Comparison of ENCODE assay signal across 8 mouse cellular contexts in the genomic region with DNA sequence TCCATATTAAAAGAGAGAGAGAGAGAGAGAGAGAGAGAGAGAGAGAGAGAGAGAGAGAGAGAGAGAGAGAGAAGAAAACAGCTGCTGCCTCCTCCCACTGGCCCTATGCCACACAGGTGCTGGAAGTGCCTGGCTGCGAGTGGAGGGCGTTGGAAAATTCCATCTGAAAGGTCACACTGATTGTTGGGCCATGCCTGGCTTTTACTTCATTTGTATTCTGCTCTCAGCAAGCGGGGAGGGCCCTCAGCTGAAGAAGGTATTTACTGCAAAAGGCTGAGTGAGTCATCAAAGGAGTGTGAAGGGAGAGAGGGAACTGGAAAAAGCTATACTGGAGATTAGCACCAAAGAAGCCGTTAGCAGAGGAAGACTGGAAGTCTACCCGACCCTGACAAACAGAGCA.
DNase-seq lines count a peak whose midpoint lies in the region; ATAC-seq and TF ChIP-seq lines count a peak whose summit lies in the region.

No protein-coding gene starts in this region.

- H3K27me3 ChIP-seq in CH12.LX (replicated peaks) = no peaks in the 10 kb centered on the region
- H3K27me3 ChIP-seq in midbrain, embryonic 12.5 days = no peaks in the 10 kb centered on the region

- no peak overlapping the region for H3K4me3 ChIP-seq in CH12.LX (replicated peaks in 1 of 3; ENCODE audit: low read depth in 2 of 3, low read length in 2 of 3, poor library complexity in 1 of 3)
- no peak overlapping the region for H3K4me3 ChIP-seq in midbrain, embryonic 12.5 days

- no peaks in the 10 kb centered on the region for H3K79me2 ChIP-seq in CH12.LX (replicated peaks; ENCODE audit: control insufficient read depth, extremely low read depth, insufficient read depth, poor library complexity, severe bottlenecking)

- peaks cover 4% of the 10 kb centered on the region for H3K9me3 ChIP-seq in CH12.LX (replicated peaks; ENCODE audit: low read length)
- no peaks in the 10 kb centered on the region for H3K9me3 ChIP-seq in midbrain, embryonic 12.5 days

- dilution Hi-C loops in CH12.LX (cut with MboI; ENCODE audit: extremely low pct_ligation_motif_present, extremely low pct_unique_long_range_greater_than_20kb, low sequenced_read_pairs) = no loop called here

- peaks cover 0 to 7% of the 10 kb centered on the region in 2 experiments; a peak in 2 of 4 replicates for H3K4me1 ChIP-seq in CH12.LX (ENCODE audit: control insufficient read depth in 1 of 2, insufficient read depth in 2 of 2)
- peaks cover 16% of the 10 kb centered on the region for H3K4me1 ChIP-seq in midbrain, embryonic 12.5 days

- TF ChIP-seq CTCF in CH12.LX (conservative IDR thresholded peaks at IDR 0.05 in 1 of 2, IDR thresholded peaks at IDR 0.05 in 1 of 2; ENCODE audit: low read depth in 2 of 2, low read length in 2 of 2) = no peak

- peak; percentile 52 for ATAC-seq in inflammation-experienced regulatory T-cells, adult 6 months
- no peak for ATAC-seq in midbrain, embryonic 12.5 days (ENCODE audit: low FRiP score, low read depth)
- ATAC-seq in cerebellum, adult (ENCODE audit: insufficient number of reproducible peaks, low FRiP score, low TSS enrichment) = no peak

- no peak for TF ChIP-seq EP300 in CH12.LX (IDR thresholded peaks at IDR 0.05; ENCODE audit: low read length)

- no peak overlapping the region for H3K4me2 ChIP-seq in CH12.LX (ENCODE audit: insufficient read depth, low read depth, poor library complexity, severe bottlenecking)
- H3K4me2 ChIP-seq in midbrain, embryonic 12.5 days (replicated peaks) = no peak overlapping the region

- intact Hi-C loops in heart, postnatal 10 days (cut with DNase I) = no loop called here
- intact Hi-C loops in heart, postnatal 25 days (cut with DNase I) = no loop called here

- no peak overlapping the region for H3K27ac ChIP-seq in CH12.LX (ENCODE audit: insufficient read depth, low read depth)
- H3K27ac ChIP-seq in midbrain, embryonic 12.5 days (replicated peaks) = 0 out of 2 replicates have a peak overlapping the region, but pooled peaks have one; percentile 25

- 23% methylated on average over 5 of the region's 5 CpGs for WGBS in midbrain, embryonic 12.5 days

- DNase-seq in heart, postnatal 10 days = peak; percentile 32 to 34
- DNase-seq in heart, postnatal 25 days (ENCODE audit: low spot score) = no peak
- DNase-seq in CH12.LX (ENCODE audit: extremely low read depth) = peak; percentile 31
- DNase-seq in thymus, postnatal 10 days (ENCODE audit: low spot score in 2 of 2) = no peak
- no peak for DNase-seq in cerebellum, postnatal 10 days

- no peaks in the 10 kb centered on the region for H3K36me3 ChIP-seq in CH12.LX (replicated peaks in 1 of 2; ENCODE audit: control insufficient read depth in 1 of 2, insufficient read depth in 1 of 2, low read length in 1 of 2)
- H3K36me3 ChIP-seq in midbrain, embryonic 12.5 days = no peaks in the 10 kb centered on the region

- in situ Hi-C loops in CH12.LX (cut with MboI; ENCODE audit: low pct_ligation_motif_present, low pct_unique_long_range_greater_than_20kb, low sequenced_read_pairs) = loop anchor here (25.0 kb wide), 1 partner anchor 323 kb away; the partner anchor contains the start of gene Wdr60

- no peak overlapping the region for H3K9ac ChIP-seq in CH12.LX (ENCODE audit: insufficient read depth, low read depth)
- H3K9ac ChIP-seq in midbrain, embryonic 12.5 days (replicated peaks) = no peak overlapping the region

- no peak for TF ChIP-seq RAD21 in CH12.LX (IDR thresholded peaks at IDR 0.05; ENCODE audit: low read depth, low read length)

- no peak for TF ChIP-seq POLR2A in CH12.LX (IDR thresholded peaks at IDR 0.05; ENCODE audit: low read depth, low read length)

TF ChIP-seq in CH12.LX, 34 proteins besides CTCF, POLR2A, EP300 and RAD21:
- TF ChIP-seq NRF1 (IDR thresholded peaks at IDR 0.05; ENCODE audit: low read depth, low read length) = no peak
- no peak for TF ChIP-seq GABPA (IDR thresholded peaks at IDR 0.05; ENCODE audit: insufficient replicate concordance, low read depth, low read length)
- no peak for TF ChIP-seq E2F4 (IDR thresholded peaks at IDR 0.05; ENCODE audit: insufficient replicate concordance, low read depth, low read length)
- TF ChIP-seq SIN3A (IDR thresholded peaks at IDR 0.05; ENCODE audit: low read length) = no peak
- TF ChIP-seq KAT2A (IDR thresholded peaks at IDR 0.05; ENCODE audit: insufficient replicate concordance, low read length) = no peak
- TF ChIP-seq ZC3H11A (IDR thresholded peaks at IDR 0.05; ENCODE audit: low read depth, low read length) = no peak
- no peak for TF ChIP-seq POLR2AphosphoS2 (IDR thresholded peaks at IDR 0.05; ENCODE audit: low read depth, low read length)
- TF ChIP-seq MAX (IDR thresholded peaks at IDR 0.05; ENCODE audit: low read length) = no peak
- no peak for TF ChIP-seq CHD2 (IDR thresholded peaks at IDR 0.05; ENCODE audit: low read length)
- TF ChIP-seq TCF12 (IDR thresholded peaks at IDR 0.05; ENCODE audit: low read depth, low read length) = no peak
- no peak for TF ChIP-seq HCFC1 (IDR thresholded peaks at IDR 0.05; ENCODE audit: low read depth, low read length)
- no peak for TF ChIP-seq ZKSCAN1 (IDR thresholded peaks at IDR 0.05; ENCODE audit: borderline replicate concordance, low read depth, low read length)
- no peak for TF ChIP-seq BHLHE40 (IDR thresholded peaks at IDR 0.05; ENCODE audit: low read depth, low read length)
- TF ChIP-seq JUND (conservative IDR thresholded peaks at IDR 0.05; ENCODE audit: low read depth, low read length) = no peak
TF ChIP-seq in CH12.LX: peak in this region for 0.

Comparison
In these comparisons a context has a peak if more than half of its experiments do, and no peak if none do; other contexts are left out.
1. DNase-seq: peak in heart, postnatal 10 days (2 of 2) and CH12.LX (single experiment); none in heart, postnatal 25 days (single experiment), thymus, postnatal 10 days (0 of 2) and cerebellum, postnatal 10 days (0 of 2).